Comparison of ENCODE assay signal across 10 mouse cellular contexts in genomic region chr14:22679705-22680643, GRCm38 (mm10).
DNase-seq lines count a peak whose midpoint lies in the region; ATAC-seq and TF ChIP-seq lines count a peak whose summit lies in the region.
"Had no signal": no experiment of that assay in that cellular context is flagged by ENCODE, and none has a peak within 500 bp of the region (broad histone marks: within the 10 kb centered on the region; RNA-seq: fewer than 3 reads in every experiment).

No protein-coding gene starts in this region.

- H3K4me1 ChIP-seq in forebrain, embryonic 15.5 days = peaks cover 21% of the 10 kb centered on the region
- peaks cover 35% of the 10 kb centered on the region for H3K4me1 ChIP-seq in neural tube, embryonic 13.5 days (replicated peaks)
- H3K4me1 ChIP-seq in intestine, postnatal 0 days (replicated peaks; ENCODE audit: control insufficient read depth, insufficient read depth, low read length) = no peaks in the 10 kb centered on the region

- no peak overlapping the region for H3K4me3 ChIP-seq in forebrain, embryonic 15.5 days
- no peak overlapping the region for H3K4me3 ChIP-seq in neural tube, embryonic 13.5 days
- no peak overlapping the region for H3K4me3 ChIP-seq in intestine, postnatal 0 days (ENCODE audit: low read depth, low read length)

- H3K9ac ChIP-seq in forebrain, embryonic 15.5 days (replicated peaks) = no peak overlapping the region
- H3K9ac ChIP-seq in neural tube, embryonic 13.5 days = no peak overlapping the region
- no peak overlapping the region for H3K9ac ChIP-seq in intestine, postnatal 0 days (ENCODE audit: low read depth, low read length)

- ATAC-seq in forebrain, embryonic 15.5 days (replicated peaks) = peak; percentile 90
- ATAC-seq in neural tube, embryonic 13.5 days (ENCODE audit: low read depth) = peak; percentile 73
- ATAC-seq in intestine, postnatal 0 days = no peak
- no peak for ATAC-seq in frontal cortex, adult (ENCODE audit: low TSS enrichment)

- peak; percentile 80 for DNase-seq in heart, adult 11 months
- DNase-seq in heart, adult 8-10 months (ENCODE audit: low spot score) = no peak
- peak; percentile 36 for DNase-seq in kidney, postnatal 14 days
- no peak for DNase-seq in gastrocnemius, postnatal 14 days
- DNase-seq: gastrocnemius, postnatal 36 days; right cerebral cortex, postnatal 14 days had no signal

- peaks cover 21% of the 10 kb centered on the region; the same call in 1 of the 2 replicates for H3K27me3 ChIP-seq in forebrain, embryonic 15.5 days
- H3K27me3 ChIP-seq in neural tube, embryonic 13.5 days = no peaks in the 10 kb centered on the region
- H3K27me3 ChIP-seq in intestine, postnatal 0 days (replicated peaks; ENCODE audit: control insufficient read depth, insufficient read depth, low read length) = no peaks in the 10 kb centered on the region

- H3K27ac ChIP-seq in forebrain, embryonic 15.5 days (replicated peaks) = peak overlapping the region; percentile 37; the same call in 1 of the 2 replicates
- H3K27ac ChIP-seq in neural tube, embryonic 13.5 days (replicated peaks) = peak overlapping the region; percentile 76
- no peak overlapping the region for H3K27ac ChIP-seq in intestine, postnatal 0 days (ENCODE audit: low read depth, low read length)

- no peak for TF ChIP-seq CTCF in intestine, postnatal 0 days (IDR thresholded peaks at IDR 0.05; ENCODE audit: low read depth)

- WGBS in forebrain, embryonic 15.5 days = 10% methylated on average over 9 of the region's 9 CpGs
- WGBS in neural tube, embryonic 13.5 days = 17% methylated on average over 9 of the region's 9 CpGs
- WGBS in intestine, postnatal 0 days = 57% methylated on average over 9 of the region's 9 CpGs

- no peaks in the 10 kb centered on the region for H3K36me3 ChIP-seq in forebrain, embryonic 15.5 days
- no peaks in the 10 kb centered on the region for H3K36me3 ChIP-seq in neural tube, embryonic 13.5 days
- H3K36me3 ChIP-seq in intestine, postnatal 0 days (ENCODE audit: control insufficient read depth, insufficient read depth) = no peaks in the 10 kb centered on the region

- intact Hi-C loops in gastrocnemius, postnatal 14 days (cut with DNase I; ENCODE audit: low total_unique reads) = no loop called here

- no peaks in the 10 kb centered on the region for H3K9me3 ChIP-seq in forebrain, embryonic 15.5 days
- H3K9me3 ChIP-seq in neural tube, embryonic 13.5 days = no peaks in the 10 kb centered on the region
- H3K9me3 ChIP-seq in intestine, postnatal 0 days (ENCODE audit: control insufficient read depth) = no peaks in the 10 kb centered on the region

- H3K4me2 ChIP-seq in forebrain, embryonic 15.5 days (replicated peaks) = no peak overlapping the region
- no peak overlapping the region for H3K4me2 ChIP-seq in neural tube, embryonic 13.5 days
- H3K4me2 ChIP-seq in intestine, postnatal 0 days (replicated peaks; ENCODE audit: low read depth) = no peak overlapping the region

Comparison
In these comparisons a context has a peak if more than half of its experiments do, and no peak if none do; other contexts are left out.
1. DNase-seq: peak in heart, adult 11 months (single experiment) and kidney, postnatal 14 days (single experiment); none in heart, adult 8-10 months (single experiment) and gastrocnemius, postnatal 14 days (single experiment).
2. ATAC-seq: peak in forebrain, embryonic 15.5 days (single experiment) and neural tube, embryonic 13.5 days (single experiment); none in intestine, postnatal 0 days (single experiment) and frontal cortex, adult (single experiment).